Mouse (Mus musculus) heart, adult 2 months (tissue): ENCODE data around the gene Ldhc. TPM values are rescaled to one million over a fixed set of nuclear protein-coding genes. Genes with fewer than 3 reads are reported as not detected.

Experiments used
- DNase-seq, 2 experiments: peaks; one replicate each; pipeline ENCODE4 v3.0.0; 2021
- H3K27ac ChIP-seq: fragments of 200-600 bp; 2 replicates; pipeline ENCODE4 v1.8.1; 2022
- H3K27me3 ChIP-seq: fragments of 200-500 bp; 2 replicates; pipeline ENCODE4 v1.6.1; 2012; ENCODE audit warnings: mild to moderate bottlenecking, low read length, inconsistent platforms, mixed read lengths; ENCODE audit not compliant: control insufficient read depth, insufficient read depth
- H3K36me3 ChIP-seq: fragments of 200-500 bp; 2 replicates; pipeline ENCODE4 v1.6.1; 2012; ENCODE audit warnings: low read length, inconsistent platforms; ENCODE audit not compliant: control insufficient read depth, insufficient read depth
- H3K4me1 ChIP-seq: fragments of 200-500 bp; 2 replicates; pipeline ENCODE4 v1.6.1; 2011; ENCODE audit warnings: low read length; ENCODE audit not compliant: control insufficient read depth, insufficient read depth
- H3K4me3 ChIP-seq: fragments of 200-600 bp; 2 replicates; pipeline ENCODE4 v1.8.1; 2022
- H3K79me2 ChIP-seq: fragments of 200-500 bp; replicated peaks from 2 replicates; pipeline ENCODE4 v1.6.1; 2012; ENCODE audit warnings: mild to moderate bottlenecking, inconsistent platforms, low read length, moderate library complexity, mixed read lengths; ENCODE audit not compliant: control insufficient read depth, insufficient read depth
- H3K9ac ChIP-seq: fragments of 200-500 bp; 2 replicates; pipeline ENCODE4 v1.6.1; 2012; ENCODE audit warnings: low read depth, mild to moderate bottlenecking, control low read depth, inconsistent platforms, low read length, mixed read lengths
- CTCF ChIP-seq: fragments of 200-600 bp; IDR thresholded peaks from 2 replicates; pipeline ENCODE4 v1.8.1; 2022; ENCODE audit warnings: antibody characterized with exemption, mild to moderate bottlenecking, moderate library complexity
- EP300 ChIP-seq: fragments of 200-500 bp; IDR thresholded peaks from 2 replicates; pipeline ENCODE4 v1.6.1; 2011; ENCODE audit warnings: low read depth, low read length, control low read depth; ENCODE audit not compliant: insufficient read depth
- POLR2A ChIP-seq: fragments of 200-500 bp; IDR thresholded peaks from 2 replicates; pipeline ENCODE4 v1.6.1; 2011; ENCODE audit warnings: mild to moderate bottlenecking, low read depth, low read length, control low read depth; ENCODE audit not compliant: insufficient read depth
- WGBS: fragments of 180-500 bp; shearing (Covaris S2); methylation state at CpG from one replicate; pipeline ENCODE4 v1.1.7; 2018; 5-methylcytosine and 5-hydroxymethylcytosine counted together
- intact Hi-C: fragments of 180-260 bp; cut with DNase I; formaldehyde crosslinking; loops from one replicate; pipeline ENCODE4 v1.15.1; 2025
- polyA plus RNA-seq: library from polyadenylated mRNA; depleted of rRNA; stranded (reverse); fragments of >200 nt; gene quantifications from 2 replicates; pipeline ENCODE4 v1.2.3, GENCODE M21; 2012
- total RNA-seq, 2 experiments: library from RNA; stranded (reverse); gene quantifications; 2 replicates each; pipeline ENCODE4 v1.2.3; 2021

Ldhc gene
- total and polyA plus RNA-seq, 3 experiments: 1.1 TPM; not detected in 2

GRCm38 (mm10) chr7:46899343-46899742 is 38.3 kb downstream of the Ldhc start:
- Histone ChIP-seq H3K4me3 (no peak overlapping the region), H3K27me3 (no peaks in the 10 kb centered on the region), H3K79me2 (no peaks in the 10 kb centered on the region; the same call in 1 of the 2 replicates), H3K36me3 (peaks cover 10% of the 10 kb centered on the region), H3K4me1 (no peaks in the 10 kb centered on the region), H3K9ac (no peak overlapping the region), H3K27ac (no peak overlapping the region)
- intact Hi-C loops: no loop called here
- DNase-seq: no peak
- WGBS: 71% methylated on average over 3 of the region's 3 CpGs
- no peak for TF ChIP-seq CTCF
- TF ChIP-seq EP300: no peak
- no peak for TF ChIP-seq POLR2A

- DNase-seq: no peak
- TF ChIP-seq POLR2A (no peak), CTCF (no peak), EP300 (no peak)
- H3K4me3 ChIP-seq: no peak overlapping the region
- peaks cover 6% of the 10 kb centered on the region; the same call in 1 of the 2 replicates for H3K36me3 ChIP-seq
- 82% methylated on average over 3 of the region's 3 CpGs for WGBS
- H3K9ac ChIP-seq: no peak overlapping the region
- 0 out of 2 replicates have a peak, but pooled peaks cover 2% of the 10 kb centered on the region for H3K4me1 ChIP-seq
- intact Hi-C loops: loop anchor here (10.0 kb wide), 2 partner anchors 116 to 196 kb away; partner anchors contain the start of genes Gtf2h1, Hps5, Saa3 and Saal1
- H3K79me2 ChIP-seq: peaks cover 2% of the 10 kb centered on the region
- no peaks in the 10 kb centered on the region for H3K27me3 ChIP-seq
- H3K27ac ChIP-seq: no peak overlapping the region
Measured at GRCm38 (mm10) chr7:46911250-46911649, 50.2 kb downstream of the Ldhc start.

DNA sequence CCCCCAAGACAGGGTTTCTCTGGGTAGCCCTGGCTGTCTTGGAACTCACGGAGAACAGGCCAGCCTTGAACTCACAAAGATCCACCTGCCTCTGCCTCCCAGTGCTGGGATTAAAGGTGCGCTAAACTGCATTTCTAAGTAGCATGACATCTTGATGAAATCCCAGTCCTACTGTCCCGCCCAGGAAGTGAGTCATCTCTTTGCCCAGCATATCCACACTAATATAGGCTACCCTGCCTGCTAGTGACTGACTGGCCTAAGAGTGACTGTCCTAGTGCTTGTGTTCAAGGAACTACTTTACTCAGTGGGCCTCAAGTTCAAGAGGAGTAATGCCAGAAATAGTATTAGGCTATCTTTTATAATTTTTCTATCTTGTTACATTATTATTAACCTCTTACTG is 55.4 kb downstream of the Ldhc start:
- Histone ChIP-seq H3K79me2 (peaks cover 4% of the 10 kb centered on the region), H3K4me3 (no peak overlapping the region), H3K4me1 (peaks cover 5% of the 10 kb centered on the region), H3K27me3 (no peaks in the 10 kb centered on the region), H3K36me3 (peaks cover 3% of the 10 kb centered on the region; the same call in 1 of the 2 replicates), H3K9ac (no peak overlapping the region), H3K27ac (no peak overlapping the region)
- intact Hi-C loops: loop anchor here (5.0 to 10.0 kb wide), 3 partner anchors 69 to 202 kb away; partner anchors contain the start of genes Gtf2h1, Hps5, Saa3 and Saal1
- 82% methylated on average over 3 of the region's 3 CpGs for WGBS
- DNase-seq: no peak
- TF ChIP-seq CTCF: no peak
- TF ChIP-seq POLR2A: no peak
- TF ChIP-seq EP300: no peak

DNA sequence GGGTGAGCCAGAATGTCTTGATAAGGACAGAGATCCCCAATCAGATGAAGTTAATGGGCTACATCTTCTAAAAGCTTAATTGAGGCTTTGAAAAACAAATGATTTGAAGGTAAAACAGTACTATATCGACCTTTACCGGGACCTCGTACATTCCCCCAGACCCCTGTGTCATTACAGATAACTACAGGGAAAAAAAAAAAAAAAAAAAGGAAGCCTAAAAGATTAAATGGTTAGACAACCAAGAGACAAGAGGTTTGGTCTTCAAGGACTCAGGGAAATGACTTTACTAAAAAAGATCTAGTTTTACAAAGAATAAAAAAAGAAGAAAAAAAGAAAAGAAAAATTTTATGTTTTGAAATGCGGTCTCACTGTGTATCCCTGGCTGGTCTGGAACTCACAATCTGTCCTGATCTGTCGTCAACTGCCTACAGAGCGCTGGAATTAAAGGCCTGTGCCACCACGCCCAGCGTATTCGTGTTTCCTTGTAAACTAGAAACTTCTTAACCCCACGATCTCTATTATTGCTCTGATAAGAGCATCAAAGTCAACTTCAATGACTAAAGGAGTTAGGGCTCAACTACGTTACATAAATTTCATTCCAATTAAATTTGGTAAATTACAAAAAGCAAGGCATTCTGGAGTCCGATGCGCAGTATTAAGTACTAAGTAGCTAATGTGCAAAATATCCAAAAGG is 57.8 kb downstream of the Ldhc start:
- 6% methylated on average over 13 of the region's 13 CpGs for WGBS
- Histone ChIP-seq H3K36me3 (peaks cover 3% of the 10 kb centered on the region; the same call in 1 of the 2 replicates), H3K9ac (no peak overlapping the region), H3K27me3 (no peaks in the 10 kb centered on the region), H3K4me1 (peaks cover 5% of the 10 kb centered on the region), H3K4me3 (peak overlapping the region; percentile 88), H3K79me2 (0 out of 2 replicates have a peak, but pooled peaks cover 2% of the 10 kb centered on the region), H3K27ac (peak overlapping the region; percentile 99)
- no peak for DNase-seq
- intact Hi-C loops: loop anchor here (2.0 to 10.0 kb wide), 4 partner anchors 38 to 204 kb away; partner anchors contain the start of genes Gtf2h1, Hps5, Saa3 and Saal1
- TF ChIP-seq POLR2A (no peak), CTCF (no peak), EP300 (no peak)

GRCm38 (mm10) chr7:46919551-46920176 is 58.7 kb downstream of the Ldhc start, which contains the start of gene Tsg101:
Gene Tsg101 (minus strand): TSS chr7:46919969.
- Histone ChIP-seq H3K36me3 (peaks cover 3% of the 10 kb centered on the region; the same call in 1 of the 2 replicates), H3K4me1 (peaks cover 5% of the 10 kb centered on the region), H3K9ac (peak within 1 kb of the TSS; percentile 98), H3K27me3 (no peaks in the 10 kb centered on the region), H3K4me3 (peak within 1 kb of the TSS; percentile 88), H3K79me2 (0 out of 2 replicates have a peak, but pooled peaks cover 2% of the 10 kb centered on the region), H3K27ac (peak within 1 kb of the TSS; percentile 99)
- WGBS: under 1% methylated on average over 75 of the region's 75 CpGs
- DNase-seq: peak; percentile 95 to 97
- peak; percentile 98 for TF ChIP-seq POLR2A
- TF ChIP-seq CTCF: peak; percentile 47
- TF ChIP-seq EP300: no peak
- intact Hi-C loops: loop anchor here (2.0 to 10.0 kb wide), 5 partner anchors 37 to 205 kb away; partner anchors contain the start of genes Gtf2h1, Hps5, Saa3 and Saal1
